Mouse (Mus musculus) liver, adult 2 months (tissue): ENCODE measurements around the gene Ptgds. TPM values are rescaled to one million over a fixed set of nuclear protein-coding genes. Genes with fewer than 3 reads are reported as not detected.
A peak's percentile ranks its signal among the peaks of the same experiment; 100 is the strongest.

ENCODE experiments used
- DNase-seq: peaks from one replicate; pipeline ENCODE4 v3.0.0-alpha.2; 2011; ENCODE audit warnings: low read depth, low spot score; ENCODE audit errors: extremely low read depth
- H3K27ac ChIP-seq: fragments of 200-500 bp; replicated peaks from 2 replicates; pipeline ENCODE4 v1.5.1; 2012; ENCODE audit warnings: low read depth, mild to moderate bottlenecking, control low read depth, inconsistent platforms, low read length; ENCODE audit not compliant: insufficient read depth
- H3K27me3 ChIP-seq: fragments of 200-500 bp; 2 replicates; pipeline ENCODE4 v1.6.1; 2012; ENCODE audit warnings: mild to moderate bottlenecking, moderate library complexity, low read length, inconsistent platforms; ENCODE audit not compliant: control insufficient read depth, insufficient read depth
- H3K36me3 ChIP-seq: fragments of 200-500 bp; 2 replicates; pipeline ENCODE4 v1.6.1; 2012; ENCODE audit warnings: low read length, inconsistent platforms; ENCODE audit not compliant: control insufficient read depth, insufficient read depth
- H3K4me1 ChIP-seq: fragments of 200-500 bp; 2 replicates; pipeline ENCODE4 v1.6.1; 2011; ENCODE audit warnings: low read length; ENCODE audit not compliant: control insufficient read depth, insufficient read depth
- H3K4me3 ChIP-seq: fragments of 200-500 bp; 2 replicates; pipeline ENCODE4 v1.5.1; 2011; ENCODE audit warnings: low read depth, mild to moderate bottlenecking, control low read depth, low read length, moderate library complexity; ENCODE audit not compliant: insufficient read depth
- H3K79me2 ChIP-seq: fragments of 200-500 bp; 2 replicates; pipeline ENCODE4 v1.6.1; 2012; ENCODE audit warnings: inconsistent platforms, mild to moderate bottlenecking, low read length, moderate library complexity; ENCODE audit not compliant: control insufficient read depth, insufficient read depth
- H3K9ac ChIP-seq: fragments of 200-500 bp; 2 replicates; pipeline ENCODE4 v1.6.1; 2012; ENCODE audit warnings: low read depth, mild to moderate bottlenecking, control low read depth, inconsistent platforms, low read length
- CTCF ChIP-seq: fragments of 200-500 bp; IDR thresholded peaks from 2 replicates; pipeline ENCODE4 v1.5.1; 2011; ENCODE audit warnings: low read depth, low read length, control low read depth
- POLR2A ChIP-seq: fragments of 200-500 bp; IDR thresholded peaks from 2 replicates; pipeline ENCODE4 v1.6.1; 2011; ENCODE audit warnings: low read length, control low read depth; ENCODE audit not compliant: insufficient read depth; ENCODE audit errors: extremely low read depth
- WGBS: fragments of 180-500 bp; shearing (Covaris S2); methylation state at CpG from one replicate; pipeline ENCODE4 v1.1.7; 2018; 5-methylcytosine and 5-hydroxymethylcytosine counted together
- polyA plus RNA-seq: library from polyadenylated mRNA; depleted of rRNA; stranded (reverse); fragments of >200 nt; gene quantifications from 2 replicates; pipeline ENCODE4 v1.2.3, GENCODE M21; 2012
- total RNA-seq: library from RNA; depleted of rRNA; stranded (reverse); fragments of >200 nt; gene quantifications from 2 replicates; pipeline ENCODE4 v1.2.3, GENCODE M21; 2014

The Ptgds gene
- total and polyA plus RNA-seq, 2 experiments = 8.9 to 40.2 TPM

- Histone ChIP-seq H3K27ac (no peak overlapping the region; the same call in 1 of the 2 replicates), H3K4me3 (no peak overlapping the region), H3K27me3 (no peaks in the 10 kb centered on the region), H3K9ac (no peak overlapping the region), H3K79me2 (no peaks in the 10 kb centered on the region), H3K4me1 (peaks cover 28% of the 10 kb centered on the region), H3K36me3 (no peaks in the 10 kb centered on the region)
- TF ChIP-seq CTCF = no peak
- no peak for TF ChIP-seq POLR2A
- DNase-seq = no peak
- 89% methylated on average over 8 of the region's 8 CpGs for WGBS
These were observed 7.7 kb upstream of the Ptgds start for GRCm38 (mm10) chr2:25477541-25477940.

- WGBS = 14% methylated on average over 2 of the region's 2 CpGs
- H3K4me3 ChIP-seq = no peak overlapping the region
- peak overlapping the region; percentile 16 for H3K27ac ChIP-seq
- H3K4me1 ChIP-seq = peaks cover 14% of the 10 kb centered on the region
- H3K79me2 ChIP-seq = no peaks in the 10 kb centered on the region
- peak; percentile 98 for DNase-seq
- TF ChIP-seq POLR2A (no peak), CTCF (no peak)
- H3K36me3 ChIP-seq = no peaks in the 10 kb centered on the region
- no peak overlapping the region for H3K9ac ChIP-seq
- H3K27me3 ChIP-seq = no peaks in the 10 kb centered on the region
These were observed 2.7 kb upstream of the Ptgds start for GRCm38 (mm10) chr2:25472550-25472949.

GRCm38 (mm10) chr2:25468962-25469915, 607 bp downstream of the Ptgds start:
- no peaks in the 10 kb centered on the region for H3K79me2 ChIP-seq
- H3K4me3 ChIP-seq = no peak overlapping the region
- TF ChIP-seq CTCF (no peak), POLR2A (no peak)
- no peak for DNase-seq
- H3K4me1 ChIP-seq = peaks cover 17% of the 10 kb centered on the region
- no peaks in the 10 kb centered on the region for H3K36me3 ChIP-seq
- H3K27ac ChIP-seq = no peak overlapping the region
- WGBS = 89% methylated on average over 10 of the region's 10 CpGs
- H3K27me3 ChIP-seq = no peaks in the 10 kb centered on the region
- no peak overlapping the region for H3K9ac ChIP-seq

- TF ChIP-seq POLR2A = no peak
- TF ChIP-seq CTCF = no peak
- Histone ChIP-seq H3K9ac (no peak overlapping the region), H3K27me3 (no peaks in the 10 kb centered on the region), H3K27ac (no peak overlapping the region), H3K4me3 (no peak overlapping the region), H3K36me3 (no peaks in the 10 kb centered on the region), H3K4me1 (peaks cover 9% of the 10 kb centered on the region), H3K79me2 (no peaks in the 10 kb centered on the region)
- WGBS = 89% methylated on average over 14 of the region's 14 CpGs
- DNase-seq = no peak
These were observed 2.1 kb downstream of the Ptgds start for GRCm38 (mm10) chr2:25467606-25468303.

- peaks cover 16% of the 10 kb centered on the region for H3K4me1 ChIP-seq
- no peaks in the 10 kb centered on the region for H3K27me3 ChIP-seq
- H3K4me3 ChIP-seq = no peak overlapping the region
- 70% methylated on average over 10 of the region's 10 CpGs for whole genome bisulfite sequencing
- H3K9ac ChIP-seq = no peak overlapping the region
- H3K36me3 ChIP-seq = no peaks in the 10 kb centered on the region
- no peak overlapping the region for H3K27ac ChIP-seq
- no peak for TF ChIP-seq POLR2A
- TF ChIP-seq CTCF = no peak
- DNase-seq = no peak
- H3K79me2 ChIP-seq = no peaks in the 10 kb centered on the region
These were observed 3.8 kb downstream of the Ptgds start for GRCm38 (mm10) chr2:25465816-25466635.
